Mouse (Mus musculus): ENCODE results near the gene S100a3.

- no peak for TF ChIP-seq POLR2A (IDR thresholded peaks at IDR 0.05; ENCODE audit: borderline replicate concordance, insufficient read depth, low read length)
- TF ChIP-seq CTCF (IDR thresholded peaks at IDR 0.05; ENCODE audit: borderline replicate concordance, insufficient read depth, low read depth, low read length), result no peak
These were observed 61.2 kb downstream of the S100a3 start for GRCm38 (mm10) chr3:90621552-90621951.
